Mouse (Mus musculus) brain, embryonic 14.5 days (tissue): ENCODE data around the gene Il1f10.

ENCODE experiments used
- CTCF ChIP-seq: fragments of 200-500 bp; IDR thresholded peaks from 2 replicates; pipeline ENCODE4 v1.5.1; 2012; ENCODE audit warnings: inconsistent platforms, mild to moderate bottlenecking, moderate library complexity, borderline replicate concordance; ENCODE audit not compliant: insufficient read depth, insufficient read length; ENCODE audit errors: extremely low read depth
- POLR2A ChIP-seq: fragments of 200-500 bp; IDR thresholded peaks from 2 replicates; pipeline ENCODE4 v1.6.1; 2012; ENCODE audit warnings: mild to moderate bottlenecking, inconsistent platforms, borderline replicate concordance; ENCODE audit not compliant: poor library complexity, insufficient read depth, insufficient read length, severe bottlenecking; ENCODE audit errors: extremely low read depth

DNA sequence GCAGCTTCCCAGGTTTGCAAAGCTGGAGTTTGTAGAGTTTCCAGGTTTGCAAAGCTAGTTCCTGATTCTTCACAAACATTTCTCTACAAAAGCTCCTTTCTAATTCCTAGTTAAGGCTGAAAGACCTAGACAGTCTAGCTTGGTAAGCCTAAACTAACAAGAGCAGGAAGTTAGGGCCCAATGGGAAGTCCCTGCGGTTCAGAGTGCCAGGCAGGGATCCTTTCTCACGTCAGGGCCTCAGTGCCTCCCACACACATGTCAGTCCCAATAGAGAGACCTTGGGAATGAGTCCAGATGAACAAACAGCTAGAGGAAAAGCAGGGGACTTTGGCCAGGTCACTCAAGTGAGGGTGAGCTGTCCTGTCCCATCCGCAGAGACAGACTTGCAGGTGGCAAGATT is 44.3 kb downstream of the Il1f10 start:
- TF ChIP-seq CTCF (no peak), POLR2A (no peak)
